Mouse (Mus musculus) lung, postnatal 0 days (tissue): ENCODE data around the gene 5330417H12Rik.

ENCODE experiments used
- CTCF ChIP-seq: IDR thresholded peaks from 2 replicates; pipeline ENCODE4 v1.5.1; 2016; ENCODE audit warnings: antibody characterized with exemption, mild to moderate bottlenecking
- EP300 ChIP-seq: IDR thresholded peaks from 2 replicates; pipeline ENCODE4 v1.6.1; 2016; ENCODE audit warnings: antibody characterized with exemption, mild to moderate bottlenecking, control low read depth

GRCm38 (mm10) chr7:107593904-107594303 lies 31.1 kb downstream of the 5330417H12Rik start:
- TF ChIP-seq EP300 (no peak), CTCF (no peak)
